Mouse (Mus musculus) subcutaneous adipose tissue, adult 2 months (tissue): ENCODE results near the gene Trdmt1. TPM values are rescaled to one million over a fixed set of nuclear protein-coding genes. Genes with fewer than 3 reads are reported as not detected.

ENCODE experiments used
- polyA plus RNA-seq: library from polyadenylated mRNA; depleted of rRNA; stranded (reverse); fragments of >200 nt; gene quantifications from 2 replicates; pipeline ENCODE4 v1.2.3, GENCODE M21; 2012; ENCODE audit warnings: low replicate concordance; rRNA removed

The Trdmt1 gene
- 2.0 and 2.9 TPM in 2 replicates for polyA plus RNA-seq

DNA sequence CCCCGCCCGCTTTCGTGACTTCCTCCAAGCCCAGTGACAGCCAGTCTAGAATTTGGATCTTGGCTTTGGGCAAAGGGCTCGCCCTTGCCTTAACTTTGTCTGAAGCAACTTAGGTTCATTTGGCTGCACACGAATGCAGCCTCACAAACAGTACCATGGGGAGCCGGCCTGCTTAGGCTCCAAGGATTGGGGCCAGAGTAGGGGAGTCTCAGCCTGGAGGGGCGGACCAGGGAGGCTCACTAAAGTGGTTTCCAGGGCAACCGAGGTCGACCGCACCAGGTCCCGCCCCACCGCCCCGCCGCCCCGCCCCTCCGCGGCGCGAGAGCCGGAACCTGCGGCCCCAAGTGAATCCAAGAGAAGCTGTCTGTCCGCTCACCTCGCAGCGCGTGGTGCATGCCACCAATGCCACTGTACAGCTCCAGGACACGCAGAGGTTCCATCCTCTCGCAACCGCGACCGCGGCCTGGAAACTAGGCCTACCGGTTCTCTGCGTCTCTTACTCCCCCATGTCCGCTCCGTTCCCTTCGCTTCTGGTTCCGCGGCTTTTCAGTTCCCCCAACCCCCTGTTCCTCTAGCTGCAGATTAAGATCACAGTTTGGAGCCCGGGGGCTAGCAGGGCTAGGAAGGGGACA lies at the start of gene Trdmt1:
Trdmt1 (minus strand) TSS at position 476 of the 632 bp plus-strand sequence.

DNA sequence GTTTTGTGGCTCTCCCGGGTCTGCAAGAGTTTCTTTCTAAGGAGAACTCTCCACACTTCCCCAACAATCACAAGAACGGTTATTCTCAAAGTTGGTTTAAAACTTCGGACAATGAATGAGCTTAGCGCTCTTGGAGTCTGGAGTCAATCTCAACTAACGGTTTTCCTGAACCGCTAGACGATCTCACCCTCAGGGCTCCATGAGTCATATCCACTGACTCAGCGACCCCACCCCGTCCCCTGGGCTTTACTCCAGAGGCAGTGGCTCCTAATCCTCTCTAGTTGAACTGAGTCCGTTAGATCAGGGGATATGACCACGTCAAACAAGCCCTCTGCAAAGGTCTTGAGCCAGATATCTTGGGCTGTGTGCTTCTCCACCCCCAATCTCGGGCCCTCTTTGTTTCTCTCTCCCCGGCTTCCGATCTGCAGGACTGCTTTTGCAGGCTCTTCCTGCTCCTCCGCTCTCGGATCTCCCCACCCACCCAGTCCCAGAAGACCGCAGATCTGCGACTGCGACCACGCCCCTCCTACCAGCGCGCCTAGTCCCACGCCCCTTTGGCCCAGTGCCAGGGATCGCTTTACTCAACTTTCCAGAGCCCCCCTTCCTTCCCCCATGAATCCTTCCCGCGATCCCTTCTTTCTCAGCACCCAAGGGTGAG lies 29.1 kb upstream of the Trdmt1 start, which contains the start of gene Vim:
Vim (plus strand) TSS at position 520 of the 658 bp plus-strand sequence.

DNA sequence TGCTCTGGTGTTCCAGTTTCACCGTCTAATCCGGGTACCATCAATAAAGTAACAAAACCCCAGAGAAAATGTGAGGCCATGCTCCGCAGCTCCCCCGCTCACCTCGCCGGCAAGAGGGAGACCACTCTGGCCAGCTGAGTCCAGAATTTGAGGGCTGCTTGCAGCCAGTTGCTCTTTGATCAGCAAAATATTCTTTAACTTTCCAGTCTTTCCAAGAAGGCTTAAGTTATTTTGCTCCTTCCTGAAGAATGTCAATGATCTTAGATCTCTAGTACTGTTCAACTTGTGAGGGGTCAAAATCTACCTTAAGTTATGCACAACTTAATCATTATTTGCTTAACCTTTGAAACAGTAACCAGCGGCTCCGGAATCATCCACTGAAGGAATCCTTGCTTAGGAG lies 52.7 kb downstream of the Trdmt1 start, which contains the start of gene Cubn:
Cubn (minus strand) TSS at position 80 of the 400 bp plus-strand sequence.

Other genes with a start within 250 kb of the Trdmt1 start
- gene Cubn, start 52.9 kb downstream of the Trdmt1 start, polyA plus RNA-seq, result 0.11 and 0.13 TPM in 2 replicates
- gene Vim, start 29.3 kb upstream of the Trdmt1 start, polyA plus RNA-seq, result 2,200 and 3,974 TPM in 2 replicates
- gene St8sia6, start 249.4 kb upstream of the Trdmt1 start, polyA plus RNA-seq, result 0.62 and 0.72 TPM in 2 replicates